Mouse (Mus musculus) MN1 (cell line): ENCODE data around the gene Cited2.

ENCODE experiments used
- DNase-seq: peaks from one replicate; pipeline ENCODE4 v3.0.0-alpha.2; 2016; ENCODE audit warnings: low spot score

Cited2 gene

GRCm38 (mm10) chr10:17722653-17723410 is at the start of gene Cited2:
Cited2 (plus strand) TSS chr10:17723218.
- peak; percentile 99 for DNase-seq

GRCm38 (mm10) chr10:17674454-17674853 is 48.6 kb upstream of the Cited2 start:
- no peak for DNase-seq

DNA sequence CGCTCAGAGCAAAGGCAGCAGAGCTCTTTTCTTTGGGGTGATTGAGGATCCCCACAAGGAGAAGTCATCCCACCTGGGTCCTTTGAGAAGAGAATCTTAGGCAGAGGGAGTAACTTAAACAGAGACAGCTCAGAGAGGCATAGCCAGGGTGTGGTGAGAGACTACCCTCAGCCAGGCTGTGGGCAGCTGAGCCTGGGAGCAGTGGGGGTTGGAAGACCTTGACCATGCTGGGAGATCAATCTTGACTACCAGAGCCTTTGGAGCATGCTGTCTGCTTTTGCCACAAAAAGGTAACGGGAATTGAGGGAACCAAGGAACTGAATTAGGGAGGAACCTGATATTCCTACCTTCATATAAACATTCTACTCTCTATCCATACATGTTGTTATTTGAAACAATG is 48.1 kb upstream of the Cited2 start:
- DNase-seq = no peak

GRCm38 (mm10) chr10:17676464-17676863 is 46.6 kb upstream of the Cited2 start:
- DNase-seq = no peak

- no peak for DNase-seq
These were observed 45.7 kb upstream of the Cited2 start for GRCm38 (mm10) chr10:17677308-17677707.

- no peak for DNase-seq
These were observed 42.3 kb upstream of the Cited2 start for GRCm38 (mm10) chr10:17680432-17681382.

- no peak for DNase-seq
These were observed 41.6 kb upstream of the Cited2 start for GRCm38 (mm10) chr10:17681386-17681785.

DNA sequence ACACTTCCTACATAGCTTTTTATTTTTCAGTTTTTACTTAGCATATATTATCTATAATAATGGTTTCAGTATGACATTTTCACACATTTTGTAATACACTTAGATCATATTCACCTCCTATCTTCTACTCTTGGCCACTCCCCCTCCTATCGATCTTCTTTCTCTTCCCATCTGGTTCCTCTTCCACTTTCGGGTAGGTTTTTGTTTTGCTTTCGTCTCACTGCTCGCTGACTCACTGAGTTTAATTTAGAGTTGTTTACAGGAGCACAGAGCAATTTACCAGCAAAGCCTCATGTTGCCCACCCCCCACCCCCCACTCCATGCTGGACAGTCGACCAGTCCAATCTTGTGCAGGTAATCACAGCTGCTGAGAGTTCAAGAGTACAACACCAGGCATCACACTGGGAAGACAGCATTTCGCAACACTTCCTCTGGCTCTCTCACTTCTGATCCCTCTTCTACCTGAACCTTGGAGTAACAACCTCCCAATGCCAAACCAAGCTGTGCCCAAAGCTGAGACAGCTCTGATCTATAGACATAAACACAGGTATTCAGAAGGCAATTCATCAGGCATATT is 39.1 kb upstream of the Cited2 start:
- no peak for DNase-seq

- DNase-seq = no peak
These were observed 33.2 kb upstream of the Cited2 start for GRCm38 (mm10) chr10:17689806-17690205.

DNA sequence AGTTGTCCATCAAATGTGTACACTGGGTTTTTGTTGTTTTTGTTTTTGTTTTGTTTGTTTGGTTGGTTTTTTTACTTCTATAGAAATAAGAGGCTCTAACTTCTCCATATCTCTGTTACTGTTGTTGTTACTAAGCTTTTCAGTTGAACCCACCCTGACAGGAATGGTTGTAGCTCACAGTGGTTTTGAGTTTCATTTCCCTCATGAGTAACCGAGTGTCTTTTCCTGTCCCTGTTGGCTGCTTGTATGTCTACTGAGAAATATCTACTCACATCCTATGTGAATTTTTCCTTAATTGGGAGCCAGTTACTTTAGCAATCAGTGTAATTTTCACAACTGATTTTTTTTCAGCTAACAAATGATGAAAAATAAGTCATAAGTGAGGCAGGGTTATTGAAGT is 31.3 kb upstream of the Cited2 start:
- DNase-seq = no peak

DNA sequence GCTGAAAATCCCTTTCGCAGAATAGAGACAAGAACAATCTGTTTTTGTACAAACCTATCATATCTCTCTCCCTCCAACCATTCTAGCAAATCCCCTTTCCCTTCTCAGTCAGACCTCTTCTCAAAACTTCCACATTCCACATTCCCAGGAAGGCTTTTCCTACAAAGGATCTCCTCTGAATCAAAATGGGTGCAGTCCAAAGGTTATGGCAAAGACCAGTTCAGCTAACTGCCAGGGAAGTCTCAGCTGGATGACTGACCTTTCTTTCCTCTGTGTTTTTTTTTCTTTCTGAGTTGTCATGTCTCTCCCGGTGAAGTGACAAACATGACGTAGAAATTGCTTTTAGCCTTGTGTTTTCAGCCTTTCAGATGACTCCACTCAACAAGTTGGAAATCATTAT is 27.2 kb upstream of the Cited2 start:
- DNase-seq = no peak

- DNase-seq = no peak
These were observed 25.4 kb upstream of the Cited2 start for GRCm38 (mm10) chr10:17697376-17698265.

DNA sequence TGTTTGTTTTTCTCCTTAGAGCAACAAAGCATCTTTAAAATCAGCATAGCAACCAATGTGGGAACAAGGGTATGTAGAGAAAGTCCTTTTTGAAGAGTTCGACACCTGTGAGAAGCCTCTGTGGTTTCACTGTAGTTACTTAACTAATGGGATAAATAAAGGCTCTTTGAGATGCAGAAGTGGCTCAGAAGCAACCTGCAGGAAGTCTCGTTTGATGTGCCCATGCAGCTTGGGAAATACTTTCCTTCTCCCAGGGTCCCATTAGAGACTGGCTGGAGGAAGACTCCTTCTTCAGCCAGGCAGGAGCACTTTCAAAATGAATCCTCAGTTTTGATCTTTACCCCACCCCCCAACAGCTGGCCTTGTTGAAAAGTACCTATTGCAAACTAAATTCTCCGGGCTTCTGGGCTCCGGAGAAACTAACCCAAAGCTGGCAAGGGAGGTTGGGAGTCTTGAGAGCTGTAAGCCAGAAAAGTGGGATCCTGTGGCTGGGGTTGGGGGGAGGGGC is 17.5 kb upstream of the Cited2 start:
- DNase-seq = no peak

DNA sequence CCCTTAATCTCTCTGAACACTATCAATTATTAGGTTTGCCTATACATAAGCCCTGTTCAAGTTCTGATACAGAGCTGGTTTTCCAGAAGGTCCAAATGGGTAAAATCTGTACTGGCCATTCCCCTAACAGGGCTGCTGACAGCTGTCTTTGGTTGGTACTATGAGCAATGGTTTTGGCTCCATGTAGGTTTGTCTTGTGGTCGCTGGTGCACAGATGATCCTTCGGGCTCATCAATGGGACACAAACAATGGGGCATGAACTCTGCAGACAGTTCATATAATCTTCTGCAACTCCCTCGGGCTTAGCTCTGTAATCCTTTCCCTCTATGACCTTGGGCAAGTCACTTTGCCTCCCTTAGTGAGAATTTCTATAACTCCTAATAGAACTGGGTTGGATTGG is 12.3 kb upstream of the Cited2 start:
- DNase-seq = no peak

GRCm38 (mm10) chr10:17719009-17719570 is 3.9 kb upstream of the Cited2 start:
- DNase-seq = no peak

GRCm38 (mm10) chr10:17719646-17720045 is 3.4 kb upstream of the Cited2 start:
- no peak for DNase-seq

- no peak for DNase-seq
These were observed 2.0 kb upstream of the Cited2 start for GRCm38 (mm10) chr10:17720891-17721601.

DNA sequence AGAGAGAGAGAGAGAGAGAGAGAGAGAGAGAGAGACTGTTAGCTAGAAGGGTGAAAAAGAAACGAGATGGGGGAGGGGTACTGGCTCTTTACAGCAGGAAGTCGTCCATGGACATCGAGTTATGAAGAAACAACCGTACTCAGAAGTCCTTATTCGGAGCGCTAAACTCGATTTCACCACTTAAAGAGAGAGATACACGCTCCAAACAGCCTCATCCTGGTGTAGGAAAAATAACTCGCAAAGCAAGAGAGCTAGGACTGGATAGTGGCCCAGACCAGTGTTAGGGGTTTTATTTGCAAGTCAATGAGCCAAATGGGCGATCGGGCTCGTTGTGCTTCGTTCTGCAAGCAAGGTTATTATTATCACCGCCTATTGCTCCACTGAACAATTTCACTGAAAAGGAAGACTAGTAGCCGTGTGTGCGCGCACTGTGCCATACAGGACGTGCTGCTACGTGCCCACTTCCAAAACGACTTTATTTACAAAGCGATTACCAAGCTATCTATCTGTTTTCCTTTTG is 1.4 kb upstream of the Cited2 start:
- DNase-seq = peak; percentile 66

DNA sequence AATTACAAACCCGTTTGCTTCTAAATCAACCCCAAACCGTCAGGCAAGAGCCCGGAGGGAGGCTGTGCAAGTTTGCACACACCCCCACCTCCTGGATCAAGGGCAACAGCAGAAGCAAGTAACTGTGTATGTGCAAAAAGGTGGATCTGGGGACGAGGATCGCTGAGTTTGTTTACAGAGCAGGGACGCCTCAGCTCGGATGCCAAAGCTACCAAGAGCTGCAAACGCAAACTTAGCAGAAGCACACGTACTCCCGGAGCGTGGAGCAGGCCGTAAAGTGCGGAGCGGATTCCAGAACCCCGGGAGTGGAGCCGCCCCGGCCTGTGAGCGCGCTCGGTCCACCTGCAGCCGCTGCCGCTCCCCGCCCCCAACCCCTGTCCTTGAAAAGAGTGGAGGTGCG is 860 bp upstream of the Cited2 start:
- DNase-seq = peak; percentile 99

DNA sequence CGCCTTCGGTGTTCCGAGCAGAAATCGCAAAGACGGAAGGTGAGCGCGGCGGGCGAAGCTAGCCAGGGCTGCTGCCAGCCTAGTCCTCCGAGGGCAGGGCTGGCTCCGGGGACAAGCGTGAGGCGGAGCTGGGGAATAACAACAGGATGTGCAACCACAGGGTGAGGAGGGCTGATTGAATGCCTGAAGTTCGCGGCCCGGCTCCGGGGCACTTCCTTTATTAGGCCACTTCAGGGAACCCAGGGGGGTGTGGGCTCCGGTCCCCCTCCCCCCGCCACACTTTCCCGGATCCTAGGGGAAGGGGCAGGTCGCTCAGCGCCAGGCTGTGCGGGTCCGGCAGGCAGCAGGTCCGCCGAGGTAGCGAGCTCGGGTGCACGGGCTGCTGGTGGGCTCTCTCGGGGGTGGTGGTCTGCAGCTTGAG is 413 bp downstream of the Cited2 start:
- no peak for DNase-seq
